Comparison of ENCODE assay signal across 17 mouse cellular contexts in the genomic region with DNA sequence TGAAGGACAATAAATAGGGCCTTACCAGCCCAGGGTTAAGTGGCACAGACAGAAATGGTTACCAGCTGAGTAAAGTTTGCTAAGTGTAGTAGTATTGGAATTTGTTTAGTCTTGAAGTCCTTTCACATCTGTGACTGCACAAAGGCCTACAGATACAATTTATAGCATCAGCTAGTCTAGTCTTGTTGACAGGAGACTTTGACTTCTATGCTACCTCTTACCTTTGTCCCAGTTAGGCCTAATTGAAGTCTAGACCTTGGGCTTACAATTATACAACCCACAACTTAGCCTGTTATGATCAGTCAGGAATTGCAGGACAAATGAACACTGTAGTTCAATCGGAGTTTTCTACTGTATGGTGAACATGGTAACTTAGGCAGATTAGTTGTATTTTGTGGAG.
"Had no signal": no experiment of that assay in that cellular context is flagged by ENCODE, and none has a peak within 500 bp of the region (broad histone marks: within the 10 kb centered on the region; RNA-seq: fewer than 3 reads in every experiment).

No protein-coding gene starts in this region.

- DNase-seq: lung, adult 2 months; lung, postnatal 14 days; lung, postnatal 36 days; right cerebral cortex, postnatal 14 days; thymus, adult 2 months; thymus, postnatal 25 days; thymus, postnatal 4 days had no signal

- H3K4me1 ChIP-seq: lung, embryonic 15.5 days; stomach, embryonic 15.5 days had no signal

- H3K27me3 ChIP-seq: lung, embryonic 15.5 days; megakaryocyte, embryonic 14.5 days; midbrain, embryonic 13.5 days; midbrain, embryonic 15.5 days; neural tube, embryonic 12.5 days; stomach, embryonic 15.5 days had no signal

- H3K4me3 ChIP-seq: lung, embryonic 15.5 days; megakaryocyte, embryonic 14.5 days; midbrain, embryonic 13.5 days; midbrain, embryonic 15.5 days; neural tube, embryonic 12.5 days; stomach, embryonic 15.5 days had no signal

- H3K4me2 ChIP-seq: lung, embryonic 15.5 days; midbrain, embryonic 11.5 days; midbrain, embryonic 13.5 days; midbrain, embryonic 15.5 days; neural tube, embryonic 12.5 days; stomach, embryonic 15.5 days had no signal

- ATAC-seq: lung, postnatal 0 days; midbrain, embryonic 13.5 days; midbrain, embryonic 15.5 days had no signal

- H3K27ac ChIP-seq: lung, embryonic 15.5 days; macrophage; midbrain, embryonic 13.5 days; midbrain, embryonic 15.5 days; neural tube, embryonic 12.5 days; stomach, embryonic 15.5 days; stomach, postnatal 0 days had no signal

- H3K9me3 ChIP-seq: lung, embryonic 15.5 days; midbrain, embryonic 15.5 days; stomach, embryonic 15.5 days had no signal

- H3K9ac ChIP-seq: lung, embryonic 15.5 days; midbrain, embryonic 13.5 days; midbrain, embryonic 15.5 days; neural tube, embryonic 12.5 days; stomach, embryonic 15.5 days had no signal
